Mouse (Mus musculus) brain, embryonic 18.5 days (tissue): ENCODE results near the gene Gm43191.
"Not testable (repeated sequence)": the region's sequence is repeated elsewhere in the genome, so short reads cannot be mapped to it uniquely, and the experiment has no call there.

Source experiments
- DNase-seq: peaks from one replicate; pipeline ENCODE4 v3.0.0-alpha.2; 2012; ENCODE audit warnings: low read depth, low spot score

Gm43191 gene

GRCm38 (mm10) chr3:116661870-116662414 is 19.1 kb downstream of the Gm43191 start:
- no peak for DNase-seq

- DNase-seq, result no peak
Measured at GRCm38 (mm10) chr3:116661288-116661869, 19.7 kb downstream of the Gm43191 start.

GRCm38 (mm10) chr3:116659856-116660430 is 21.1 kb downstream of the Gm43191 start:
- DNase-seq, result no peak

DNA sequence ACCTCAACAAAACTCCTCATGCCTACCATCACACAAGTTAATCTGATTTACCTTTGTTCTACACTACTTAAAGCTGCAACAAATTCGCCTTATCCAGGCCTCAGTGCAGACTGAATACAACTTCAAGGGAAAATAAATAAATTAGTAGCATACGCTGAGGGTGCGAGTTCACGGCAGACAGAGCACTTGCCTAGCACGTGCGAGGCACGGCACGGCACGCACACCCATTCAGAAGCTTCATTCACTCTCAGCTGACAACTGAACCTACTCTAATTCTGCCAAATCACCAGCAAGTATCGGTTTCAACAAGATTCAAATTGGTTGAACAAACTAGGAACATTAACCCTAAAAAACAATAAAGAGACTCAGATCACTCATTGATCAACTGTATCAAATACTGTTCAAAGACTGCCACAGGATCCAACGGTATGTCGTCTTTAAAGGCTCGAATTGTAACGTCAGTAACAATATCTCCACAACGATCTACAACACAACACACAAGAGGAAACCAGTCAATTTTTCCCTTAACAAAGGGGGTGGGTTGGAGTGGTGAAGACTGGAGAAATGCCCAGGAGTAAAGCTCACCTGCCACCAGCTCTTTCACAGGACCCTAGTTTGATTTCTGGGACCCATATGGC is 22.0 kb downstream of the Gm43191 start:
- DNase-seq, result no peak

DNA sequence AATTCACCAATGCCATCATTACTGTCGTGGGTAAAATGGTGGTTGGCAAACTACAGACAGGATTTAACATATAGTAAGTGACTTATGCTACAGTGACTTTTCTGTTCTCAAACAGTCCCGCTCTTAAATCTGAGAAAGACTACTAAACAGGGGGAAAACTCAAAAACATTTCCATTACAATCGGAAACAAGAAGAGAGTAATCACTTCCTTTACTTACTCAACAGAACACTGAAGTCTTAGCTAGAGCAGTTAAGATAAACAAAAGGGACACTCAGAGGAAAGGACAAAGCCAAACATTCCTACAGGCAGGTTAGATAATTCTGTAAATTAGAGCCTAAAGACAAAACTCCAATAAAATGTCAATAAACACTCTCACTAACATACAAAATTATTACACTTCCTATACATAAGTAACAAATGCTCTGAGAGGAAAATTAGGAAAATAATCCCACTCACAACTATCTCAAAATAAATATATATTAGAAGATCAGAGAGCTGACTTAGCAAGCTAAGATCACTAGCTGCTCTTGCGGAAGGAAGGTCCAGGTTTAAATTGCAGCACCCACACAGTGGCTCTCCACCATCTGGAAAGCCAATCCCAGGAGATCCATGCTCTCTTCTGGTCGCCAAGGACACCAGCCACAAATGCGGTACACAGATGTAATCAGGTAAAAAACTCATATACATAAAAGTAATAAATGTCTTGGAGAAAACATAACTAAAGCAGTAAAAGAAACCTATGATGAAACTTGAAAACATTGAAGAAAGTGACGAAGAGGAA is 24.7 kb downstream of the Gm43191 start:
- DNase-seq, result no peak

GRCm38 (mm10) chr3:116654051-116654450 is 27.0 kb downstream of the Gm43191 start:
- DNase-seq, result not testable (repeated sequence)

GRCm38 (mm10) chr3:116653278-116653945 is 27.6 kb downstream of the Gm43191 start:
- DNase-seq, result no peak

GRCm38 (mm10) chr3:116652033-116652446 is 29.0 kb downstream of the Gm43191 start:
- DNase-seq, result no peak

GRCm38 (mm10) chr3:116650698-116651097 is 30.4 kb downstream of the Gm43191 start:
- DNase-seq, result no peak

GRCm38 (mm10) chr3:116648805-116649204 is 32.3 kb downstream of the Gm43191 start:
- DNase-seq, result no peak

GRCm38 (mm10) chr3:116646387-116646786 is 34.7 kb downstream of the Gm43191 start:
- no peak for DNase-seq

GRCm38 (mm10) chr3:116642373-116642772 is 38.7 kb downstream of the Gm43191 start:
- DNase-seq, result no peak

- no peak for DNase-seq
Measured at GRCm38 (mm10) chr3:116641811-116642371, 39.2 kb downstream of the Gm43191 start.

- no peak for DNase-seq
Measured at GRCm38 (mm10) chr3:116640024-116640423, 41.0 kb downstream of the Gm43191 start.

DNA sequence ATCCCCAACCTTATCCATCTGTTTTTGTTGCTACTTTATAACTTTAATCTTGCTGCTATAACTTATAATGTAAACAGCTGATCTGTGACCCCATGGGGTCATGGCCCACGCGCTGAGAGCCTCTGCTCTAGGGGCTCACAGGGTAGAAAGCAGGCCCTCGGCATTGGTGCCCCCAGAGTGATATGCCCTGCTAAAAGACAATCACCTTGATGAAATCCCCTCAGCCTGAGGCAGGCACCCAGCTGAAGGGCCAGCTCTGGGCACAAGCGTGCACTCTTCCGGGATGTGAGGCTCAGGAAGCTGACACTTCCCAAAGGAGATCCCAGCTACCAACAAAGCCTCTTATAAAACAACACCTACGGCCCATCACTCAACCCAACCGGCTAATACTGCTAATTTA is 42.5 kb downstream of the Gm43191 start:
- no peak for DNase-seq

- no peak for DNase-seq
Measured at GRCm38 (mm10) chr3:116637693-116638476, 43.2 kb downstream of the Gm43191 start.

GRCm38 (mm10) chr3:116635799-116636198 is 45.3 kb downstream of the Gm43191 start:
- no peak for DNase-seq

DNA sequence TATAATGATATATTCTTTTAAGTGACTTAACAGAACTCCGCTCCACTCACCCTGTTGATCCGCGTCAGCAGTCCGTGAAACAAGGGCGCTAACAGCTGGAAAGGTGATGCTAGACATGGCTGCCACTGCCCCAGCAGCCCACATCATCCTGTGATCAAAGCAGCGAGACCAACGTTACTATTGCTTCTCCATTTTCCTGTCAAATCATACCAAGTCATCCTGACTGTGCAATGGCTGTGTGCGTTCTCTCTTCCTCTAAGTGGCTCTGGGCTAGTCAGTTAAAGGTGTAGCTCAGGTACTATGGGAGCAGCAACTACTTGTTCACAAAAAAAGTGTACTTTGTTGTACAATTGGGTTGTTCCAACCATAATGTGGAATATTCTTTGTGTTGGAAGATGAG is 46.2 kb downstream of the Gm43191 start:
- DNase-seq, result no peak

DNA sequence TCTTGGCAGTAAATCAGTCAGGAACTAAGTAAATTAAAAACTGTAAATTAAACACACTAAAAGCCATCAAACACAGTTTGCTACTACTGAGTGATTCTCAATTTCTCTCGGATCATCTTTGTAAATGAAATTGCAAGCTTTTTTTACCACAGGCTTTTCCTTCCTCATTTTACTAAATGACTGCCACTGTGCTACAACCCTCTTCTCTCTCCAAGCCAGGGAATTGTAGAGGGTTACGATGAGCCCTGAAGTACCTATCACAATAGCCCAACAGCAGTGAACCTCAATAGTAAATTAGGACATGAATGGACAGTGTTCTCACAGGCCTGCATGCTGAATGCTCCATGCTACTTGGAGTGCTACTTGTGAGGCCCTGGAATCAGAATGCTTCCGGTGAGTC is 47.0 kb downstream of the Gm43191 start:
- DNase-seq, result no peak

- DNase-seq, result no peak
Measured at GRCm38 (mm10) chr3:116632971-116633370, 48.1 kb downstream of the Gm43191 start.
